ENCODE assay signal across 12 mouse cellular contexts in genomic region chr12:70868190-70868987, GRCm38 (mm10). TPM values are rescaled to one million over a fixed set of nuclear protein-coding genes. Genes with fewer than 3 reads are reported as not detected.
A peak's percentile ranks its signal among the peaks of the same experiment; 100 is the strongest.
DNase-seq lines count a peak whose midpoint lies in the region; ATAC-seq and TF ChIP-seq lines count a peak whose summit lies in the region.
"Had no signal": no experiment of that assay in that cellular context is flagged by ENCODE, and none has a peak within 500 bp of the region (broad histone marks: within the 10 kb centered on the region; RNA-seq: fewer than 3 reads in every experiment).

No protein-coding gene starts in this region.

- TF ChIP-seq CTCF in kidney, postnatal 0 days (IDR thresholded peaks at IDR 0.05; ENCODE audit: low read depth): peak; percentile 24; the same call in 1 of the 2 replicates

- DNase-seq in forebrain, embryonic 14.5 days (ENCODE audit: low spot score): no peak
- no peak for DNase-seq in kidney, postnatal 0 days (ENCODE audit: low spot score)
- no peak for DNase-seq in embryonic facial prominence, embryonic 11.5 days (ENCODE audit: low spot score)
- DNase-seq in limb, embryonic 11.5 days (ENCODE audit: low spot score): no peak
- no peak for DNase-seq in adrenal gland, postnatal 25 days
- DNase-seq in urinary bladder, adult 18-20 months (ENCODE audit: low spot score in 2 of 2): no peak
- DNase-seq: thymus, postnatal 4 days had no signal

- H3K4me3 ChIP-seq in forebrain, embryonic 12.5 days (replicated peaks): no peak overlapping the region
- H3K4me3 ChIP-seq in forebrain, embryonic 14.5 days (ENCODE audit: low read depth, low read length): no peak overlapping the region
- no peak overlapping the region for H3K4me3 ChIP-seq in kidney, postnatal 0 days (replicated peaks; ENCODE audit: low read depth, low read length)
- no peak overlapping the region for H3K4me3 ChIP-seq in kidney, embryonic 15.5 days (replicated peaks)
- no peak overlapping the region for H3K4me3 ChIP-seq in embryonic facial prominence, embryonic 11.5 days (ENCODE audit: low read depth, low read length)
- no peak overlapping the region for H3K4me3 ChIP-seq in limb, embryonic 11.5 days (ENCODE audit: low read depth, low read length)

- no peak overlapping the region for H3K4me2 ChIP-seq in forebrain, embryonic 12.5 days
- no peak overlapping the region for H3K4me2 ChIP-seq in forebrain, embryonic 14.5 days (ENCODE audit: low read length)
- no peak overlapping the region for H3K4me2 ChIP-seq in kidney, postnatal 0 days (ENCODE audit: low read length)
- H3K4me2 ChIP-seq in kidney, embryonic 15.5 days: no peak overlapping the region
- no peak overlapping the region for H3K4me2 ChIP-seq in embryonic facial prominence, embryonic 11.5 days (ENCODE audit: low read depth, low read length)
- no peak overlapping the region; the same call in 1 of the 2 replicates for H3K4me2 ChIP-seq in limb, embryonic 11.5 days (ENCODE audit: low read depth, severe bottlenecking)
- H3K4me2 ChIP-seq: liver, embryonic 11.5 days had no signal

- 43% methylated on average over 7 of the region's 7 CpGs for WGBS in forebrain, embryonic 12.5 days
- WGBS in forebrain, embryonic 14.5 days: 42% methylated on average over 7 of the region's 7 CpGs
- WGBS in kidney, postnatal 0 days: 56% methylated on average over 7 of the region's 7 CpGs
- 57% methylated on average over 7 of the region's 7 CpGs for WGBS in kidney, embryonic 15.5 days
- 30% methylated on average over 7 of the region's 7 CpGs for WGBS in embryonic facial prominence, embryonic 11.5 days
- WGBS in limb, embryonic 11.5 days: 34% methylated on average over 7 of the region's 7 CpGs

- H3K36me3 ChIP-seq in forebrain, embryonic 12.5 days (replicated peaks): no peaks in the 10 kb centered on the region
- H3K36me3 ChIP-seq in forebrain, embryonic 14.5 days (ENCODE audit: control insufficient read depth, insufficient read depth, low read length): no peaks in the 10 kb centered on the region
- no peaks in the 10 kb centered on the region for H3K36me3 ChIP-seq in kidney, postnatal 0 days (ENCODE audit: insufficient read depth, low read length)
- H3K36me3 ChIP-seq in kidney, embryonic 15.5 days: 0 out of 2 replicates have a peak, but pooled peaks cover 4% of the 10 kb centered on the region
- no peaks in the 10 kb centered on the region; the same call in 1 of the 2 replicates for H3K36me3 ChIP-seq in embryonic facial prominence, embryonic 11.5 days (replicated peaks; ENCODE audit: control insufficient read depth, insufficient read depth, low read depth, low read length)
- H3K36me3 ChIP-seq in limb, embryonic 11.5 days (ENCODE audit: control insufficient read depth, insufficient read depth, low read length): no peaks in the 10 kb centered on the region

- peaks cover 22% of the 10 kb centered on the region for H3K4me1 ChIP-seq in forebrain, embryonic 12.5 days
- 0 out of 2 replicates have a peak, but pooled peaks cover 5% of the 10 kb centered on the region for H3K4me1 ChIP-seq in forebrain, embryonic 14.5 days (ENCODE audit: control insufficient read depth, insufficient read depth, low read length)
- no peaks in the 10 kb centered on the region for H3K4me1 ChIP-seq in kidney, postnatal 0 days (replicated peaks; ENCODE audit: insufficient read depth, low read length)
- H3K4me1 ChIP-seq in kidney, embryonic 15.5 days: no peaks in the 10 kb centered on the region
- no peaks in the 10 kb centered on the region for H3K4me1 ChIP-seq in embryonic facial prominence, embryonic 11.5 days (ENCODE audit: control insufficient read depth, insufficient read depth, low read length)
- peaks cover 26% of the 10 kb centered on the region for H3K4me1 ChIP-seq in limb, embryonic 11.5 days (ENCODE audit: control insufficient read depth, insufficient read depth, low read length)

- no peak for ATAC-seq in forebrain, embryonic 12.5 days (ENCODE audit: low FRiP score)
- no peak for ATAC-seq in forebrain, embryonic 14.5 days
- no peak for ATAC-seq in kidney, postnatal 0 days (replicated peaks; ENCODE audit: low FRiP score, low read depth)
- no peak for ATAC-seq in kidney, embryonic 15.5 days (replicated peaks; ENCODE audit: low FRiP score)
- peak; percentile 30; the same call in 1 of the 2 replicates for ATAC-seq in embryonic facial prominence, embryonic 11.5 days (replicated peaks; ENCODE audit: insufficient number of reproducible peaks, low FRiP score, low TSS enrichment, low read depth)
- ATAC-seq in limb, embryonic 11.5 days (ENCODE audit: insufficient number of reproducible peaks, low FRiP score, low TSS enrichment, low read depth): no peak
- ATAC-seq: activated CD4-positive, CD25-positive, alpha-beta regulatory T cell, adult 4 months had no signal

- H3K9ac ChIP-seq in forebrain, embryonic 12.5 days: no peak overlapping the region
- no peak overlapping the region for H3K9ac ChIP-seq in forebrain, embryonic 14.5 days (ENCODE audit: low read length)
- H3K9ac ChIP-seq in kidney, postnatal 0 days (ENCODE audit: low read depth, low read length): no peak overlapping the region
- H3K9ac ChIP-seq in kidney, embryonic 15.5 days: no peak overlapping the region
- H3K9ac ChIP-seq in embryonic facial prominence, embryonic 11.5 days (replicated peaks; ENCODE audit: low read length): no peak overlapping the region
- H3K9ac ChIP-seq in limb, embryonic 11.5 days (ENCODE audit: low read length): no peak overlapping the region

- H3K9me3 ChIP-seq in forebrain, embryonic 12.5 days: no peaks in the 10 kb centered on the region
- H3K9me3 ChIP-seq in forebrain, embryonic 14.5 days (replicated peaks; ENCODE audit: control insufficient read depth, low read length): no peaks in the 10 kb centered on the region
- no peaks in the 10 kb centered on the region for H3K9me3 ChIP-seq in kidney, postnatal 0 days (replicated peaks; ENCODE audit: low read length)
- H3K9me3 ChIP-seq in kidney, embryonic 15.5 days (replicated peaks): no peaks in the 10 kb centered on the region
- no peaks in the 10 kb centered on the region for H3K9me3 ChIP-seq in embryonic facial prominence, embryonic 11.5 days (replicated peaks; ENCODE audit: control insufficient read depth, low read length)
- no peaks in the 10 kb centered on the region for H3K9me3 ChIP-seq in limb, embryonic 11.5 days (ENCODE audit: control insufficient read depth, low read length)
- H3K9me3 ChIP-seq: G1E had no signal

- H3K27ac ChIP-seq in forebrain, embryonic 12.5 days: 0 out of 2 replicates have a peak overlapping the region, but pooled peaks have one; percentile 31
- no peak overlapping the region for H3K27ac ChIP-seq in forebrain, embryonic 14.5 days (ENCODE audit: low read depth, low read length)
- H3K27ac ChIP-seq in kidney, postnatal 0 days: no peak overlapping the region
- H3K27ac ChIP-seq in kidney, embryonic 15.5 days: no peak overlapping the region
- no peak overlapping the region for H3K27ac ChIP-seq in embryonic facial prominence, embryonic 11.5 days (replicated peaks; ENCODE audit: low read depth, low read length)
- H3K27ac ChIP-seq in limb, embryonic 11.5 days (replicated peaks; ENCODE audit: low read depth, low read length): peak overlapping the region; percentile 42; the same call in 1 of the 2 replicates

- no peaks in the 10 kb centered on the region for H3K27me3 ChIP-seq in forebrain, embryonic 12.5 days
- no peaks in the 10 kb centered on the region for H3K27me3 ChIP-seq in forebrain, embryonic 14.5 days (replicated peaks; ENCODE audit: control insufficient read depth, insufficient read depth, low read length)
- H3K27me3 ChIP-seq in kidney, postnatal 0 days (ENCODE audit: insufficient read depth, low read length): no peaks in the 10 kb centered on the region
- no peaks in the 10 kb centered on the region for H3K27me3 ChIP-seq in kidney, embryonic 15.5 days
- H3K27me3 ChIP-seq in embryonic facial prominence, embryonic 11.5 days (ENCODE audit: control insufficient read depth, insufficient read depth, low read length): no peaks in the 10 kb centered on the region
- no peaks in the 10 kb centered on the region for H3K27me3 ChIP-seq in limb, embryonic 11.5 days (ENCODE audit: control insufficient read depth, insufficient read depth, low read length)

RNA-seq across cellular contexts. Expression of gene Frmd6, which starts 43.1 kb away (rescaled TPM):
- 14.7 and 15.6 TPM in 2 replicates for polyA plus RNA-seq in forebrain, embryonic 12.5 days (2016; fragmentation: Nextera tagmentation; extraction: Ambion mirVana)
- 8.5 and 11.8 TPM in 2 replicates for polyA plus RNA-seq in forebrain, embryonic 14.5 days (2014; fragmentation: Nextera tagmentation; extraction: Ambion mirVana)
- polyA plus RNA-seq in kidney, postnatal 0 days (2015; fragmentation: Nextera tagmentation; extraction: Ambion mirVana): 14.6 and 16.3 TPM in 2 replicates
- polyA plus RNA-seq in kidney, embryonic 15.5 days (2015; fragmentation: Nextera tagmentation; extraction: Ambion mirVana): 19.4 and 19.9 TPM in 2 replicates
- 63.5 and 68.9 TPM in 2 replicates for polyA plus RNA-seq in embryonic facial prominence, embryonic 11.5 days (2014; fragmentation: Nextera tagmentation; extraction: Ambion mirVana)
- 58.5 and 62.1 TPM in 2 replicates for polyA plus RNA-seq in limb, embryonic 11.5 days (2014; fragmentation: Nextera tagmentation; extraction: Ambion mirVana)
- 46.7 and 48.9 TPM in 2 replicates for total RNA-seq in adrenal gland, postnatal 25 days (2021)

Comparison
In these comparisons a context has a peak if more than half of its experiments do, and no peak if none do; other contexts are left out.
1. H3K27ac ChIP-seq: peak in forebrain, embryonic 12.5 days (single experiment) and limb, embryonic 11.5 days (single experiment); none in forebrain, embryonic 14.5 days (single experiment), kidney, postnatal 0 days (single experiment), kidney, embryonic 15.5 days (single experiment) and embryonic facial prominence, embryonic 11.5 days (single experiment).